Mouse (Mus musculus) left cerebral cortex, postnatal 36 days (tissue): ENCODE measurements at regions not wholly inside any gene's neighbourhood (a gene's known extent, or its start where the extent isn't known, plus 50 kb on each side); places are given as distances from the start of the nearest gene placed in this dataset.

Experiments
- DNase-seq, 2 experiments: peaks; one replicate each; pipeline ENCODE4 v3.0.0; 2021 to 2022; ENCODE audit warnings: low spot score in 2 of 2, mixed read lengths in 1 of 2
- intact Hi-C: fragments of 180-260 bp; cut with DNase I; formaldehyde crosslinking; loops from one replicate; pipeline ENCODE4 v1.15.1; 2025

- intact Hi-C loops: no loop called here
- no peak for DNase-seq
Measured at GRCm38 (mm10) chr5:102424636-102425242, 56.5 kb upstream of the Arhgap24 start.

DNA sequence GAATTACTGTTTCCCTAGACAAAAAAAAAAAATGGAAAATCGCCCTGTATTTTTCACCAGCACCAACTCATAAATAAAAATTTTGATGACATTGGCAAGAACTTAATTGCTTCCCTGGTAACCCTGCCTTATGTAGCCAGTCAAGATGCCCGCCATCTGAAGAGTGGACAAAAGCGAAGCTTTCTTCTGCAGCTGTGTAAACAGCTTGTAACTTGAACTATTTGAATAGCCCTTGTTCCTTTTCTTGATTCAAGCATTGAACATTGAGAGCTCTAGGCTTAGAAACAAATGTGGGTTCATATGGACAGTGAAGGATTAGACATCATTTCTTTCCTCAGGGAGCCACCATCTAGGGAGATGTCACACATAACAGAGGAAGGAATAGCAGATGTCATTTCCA, 52.9 kb upstream of the Arhgap24 start:
- intact Hi-C loops: no loop called here
- DNase-seq: no peak
